Mouse (Mus musculus) kidney, adult 2 months (tissue): ENCODE data around the gene Sod2.

ENCODE experiments used
- CTCF ChIP-seq: fragments of 200-500 bp; conservative IDR thresholded peaks from 2 replicates; pipeline ENCODE4 v1.5.1; 2011; ENCODE audit warnings: low read depth, mild to moderate bottlenecking, control low read depth, low read length, moderate library complexity, mixed read lengths; ENCODE audit not compliant: insufficient read depth, insufficient read length
- POLR2A ChIP-seq: fragments of 200-500 bp; IDR thresholded peaks from one replicate; pipeline ENCODE4 v1.6.1; 2011; ENCODE audit warnings: low read depth, low read length, control low read depth

DNA sequence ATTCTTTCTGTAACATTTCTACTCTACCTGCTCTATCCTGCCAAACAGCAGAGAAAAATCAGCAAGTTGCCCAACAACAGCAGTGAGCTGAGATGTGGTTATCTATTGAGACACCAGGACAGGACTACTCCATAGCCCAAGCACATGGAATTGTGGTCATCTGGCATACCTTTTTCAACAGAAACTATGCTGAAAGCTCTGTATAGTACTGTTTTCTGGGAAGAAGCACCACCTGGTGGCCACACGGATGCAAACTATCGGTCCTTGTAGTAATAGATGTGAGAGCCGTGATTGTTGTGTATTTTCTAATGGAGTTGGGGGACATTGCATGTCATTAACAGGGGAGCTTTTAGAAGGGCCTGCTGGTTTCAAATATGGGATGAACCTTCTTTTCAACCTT lies 10.3 kb upstream of the Sod2 start:
- no peak for TF ChIP-seq POLR2A
- peak; percentile 42; the same call in 1 of the 2 replicates for TF ChIP-seq CTCF
